Mouse (Mus musculus) limb, embryonic 12.5 days (tissue): Measurements from ENCODE around the gene Kdm5a. TPM values are rescaled to one million over a fixed set of nuclear protein-coding genes. Genes with fewer than 3 reads are reported as not detected.

ENCODE experiments used
- ATAC-seq: fragments of 200-750 bp; cut with Nextera tagmentation; 2 replicates; pipeline ENCODE4 v1.8.0; 2017; ENCODE audit warnings: low read depth, moderate TSS enrichment; ENCODE audit not compliant: insufficient number of reproducible peaks, insufficient read depth, low FRiP score, low TSS enrichment
- H3K27ac ChIP-seq: fragments of 300-500 bp; sonication (generic); 2 replicates; pipeline ENCODE4 v1.5.1; 2016; ENCODE audit warnings: mild to moderate bottlenecking, moderate library complexity
- H3K27me3 ChIP-seq: fragments of 300-500 bp; sonication (generic); 2 replicates; pipeline ENCODE4 v1.6.1; 2016; ENCODE audit warnings: mild to moderate bottlenecking, moderate library complexity
- H3K36me3 ChIP-seq: fragments of 300-500 bp; sonication (generic); 2 replicates; pipeline ENCODE4 v1.6.1; 2016; ENCODE audit warnings: mild to moderate bottlenecking, moderate library complexity
- H3K4me1 ChIP-seq: fragments of 300-500 bp; sonication (generic); replicated peaks from 2 replicates; pipeline ENCODE4 v1.6.1; 2016
- H3K4me2 ChIP-seq: fragments of 300-500 bp; sonication (generic); 2 replicates; pipeline ENCODE4 v1.6.1; 2016; ENCODE audit warnings: mild to moderate bottlenecking, moderate library complexity
- H3K4me3 ChIP-seq: fragments of 300-500 bp; sonication (generic); replicated peaks from 2 replicates; pipeline ENCODE4 v1.5.1; 2016; ENCODE audit warnings: mild to moderate bottlenecking
- H3K9ac ChIP-seq: fragments of 300-500 bp; sonication (generic); replicated peaks from 2 replicates; pipeline ENCODE4 v1.6.1; 2016; ENCODE audit warnings: mild to moderate bottlenecking, moderate library complexity
- H3K9me3 ChIP-seq: fragments of 300-500 bp; sonication (generic); 2 replicates; pipeline ENCODE4 v1.6.1; 2016; ENCODE audit warnings: mild to moderate bottlenecking, moderate library complexity
- WGBS: fragments of 180-500 bp; shearing (Covaris S2); methylation state at CpG from one replicate; pipeline ENCODE4 v1.1.7; 2016; 5-methylcytosine and 5-hydroxymethylcytosine counted together
- polyA plus RNA-seq: library from polyadenylated mRNA; unstranded; fragments of >200 nt; fragmentation: Nextera tagmentation; extraction: Ambion mirVana; gene quantifications from 2 replicates; pipeline ENCODE4 v1.2.1, GENCODE M21; 2016

Kdm5a gene
- polyA plus RNA-seq, 1 experiment from 2014 or later: 56.5 TPM

DNA sequence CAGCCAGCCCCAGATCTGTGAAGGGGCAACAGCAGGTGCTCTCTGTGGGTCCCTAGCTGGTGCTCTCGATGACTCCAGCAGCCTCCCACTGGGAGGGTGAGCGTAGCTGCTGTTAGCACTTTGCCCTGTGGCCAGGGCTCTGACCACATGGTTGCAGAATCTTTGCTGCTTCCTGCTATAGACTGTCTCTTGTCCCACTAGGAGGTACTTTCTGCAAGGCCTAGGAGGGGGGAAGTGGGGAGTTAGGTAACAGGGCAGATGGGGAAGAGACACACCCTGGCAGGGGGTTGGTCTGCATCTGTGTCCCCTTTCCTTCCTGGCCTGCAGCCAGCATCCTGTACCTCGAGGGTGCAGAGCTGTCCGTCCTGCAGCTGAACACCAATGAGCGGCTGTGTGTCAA is 109.5 kb downstream of the Kdm5a start:
- peaks cover 29% of the 10 kb centered on the region for H3K4me1 ChIP-seq
- no peak for ATAC-seq
- H3K9me3 ChIP-seq: no peaks in the 10 kb centered on the region
- H3K36me3 ChIP-seq: no peaks in the 10 kb centered on the region
- no peak overlapping the region for H3K4me3 ChIP-seq
- no peaks in the 10 kb centered on the region for H3K27me3 ChIP-seq
- no peak overlapping the region for H3K9ac ChIP-seq
- 36% methylated on average over 5 of the region's 5 CpGs for WGBS
- no peak overlapping the region for H3K4me2 ChIP-seq
- H3K27ac ChIP-seq: no peak overlapping the region

DNA sequence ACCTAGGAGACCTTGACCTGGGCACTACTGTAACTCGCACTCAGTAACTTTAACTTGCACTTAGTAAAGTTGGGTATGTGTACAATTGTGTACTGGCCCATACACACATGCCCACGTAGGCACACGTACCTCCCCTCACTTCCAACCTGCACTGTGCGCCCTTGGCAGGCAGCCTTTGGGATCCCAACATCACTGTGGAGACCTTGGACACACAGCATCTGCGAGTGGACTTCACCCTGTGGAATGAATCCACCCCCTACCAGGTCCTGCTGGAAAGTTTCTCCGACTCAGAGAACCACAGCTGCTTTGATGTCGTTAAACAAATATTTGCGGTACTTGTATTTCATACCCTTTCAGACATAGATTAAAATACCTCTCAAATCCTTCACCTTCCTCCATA is 111.4 kb downstream of the Kdm5a start:
- Histone ChIP-seq H3K4me1 (peaks cover 29% of the 10 kb centered on the region), H3K27me3 (no peaks in the 10 kb centered on the region), H3K27ac (no peak overlapping the region), H3K4me2 (no peak overlapping the region), H3K9me3 (no peaks in the 10 kb centered on the region), H3K9ac (no peak overlapping the region), H3K36me3 (no peaks in the 10 kb centered on the region), H3K4me3 (no peak overlapping the region)
- 75% methylated on average over 8 of the region's 8 CpGs for WGBS
- ATAC-seq: no peak

DNA sequence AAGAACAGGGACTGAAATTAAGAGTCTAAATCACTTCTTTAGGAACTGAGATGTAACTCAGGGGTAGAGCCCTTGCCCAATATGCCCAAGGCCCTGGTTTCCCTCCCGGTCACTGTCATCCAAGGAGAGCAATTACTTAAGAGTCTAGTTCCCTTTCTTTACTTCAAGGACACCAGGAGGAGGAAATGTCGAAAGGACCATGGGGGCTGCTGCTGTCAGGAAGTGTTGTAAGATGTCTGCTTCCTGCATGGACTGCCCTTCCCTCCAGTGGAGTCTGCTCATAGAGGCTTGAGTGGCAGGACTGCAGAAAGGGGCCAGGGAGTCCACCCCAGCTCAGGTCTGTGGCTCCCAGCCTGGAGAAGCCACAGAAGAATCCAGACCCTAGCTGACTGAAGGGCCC is 115.4 kb downstream of the Kdm5a start:
- H3K27me3 ChIP-seq: no peaks in the 10 kb centered on the region
- H3K4me1 ChIP-seq: peaks cover 13% of the 10 kb centered on the region
- H3K9me3 ChIP-seq: no peaks in the 10 kb centered on the region
- peaks cover 9% of the 10 kb centered on the region; the same call in 1 of the 2 replicates for H3K36me3 ChIP-seq
- H3K9ac ChIP-seq: no peak overlapping the region
- no peak overlapping the region for H3K4me2 ChIP-seq
- no peak for ATAC-seq
- no peak overlapping the region for H3K27ac ChIP-seq
- no peak overlapping the region for H3K4me3 ChIP-seq
- WGBS: 73% methylated on average over 2 of the region's 2 CpGs

DNA sequence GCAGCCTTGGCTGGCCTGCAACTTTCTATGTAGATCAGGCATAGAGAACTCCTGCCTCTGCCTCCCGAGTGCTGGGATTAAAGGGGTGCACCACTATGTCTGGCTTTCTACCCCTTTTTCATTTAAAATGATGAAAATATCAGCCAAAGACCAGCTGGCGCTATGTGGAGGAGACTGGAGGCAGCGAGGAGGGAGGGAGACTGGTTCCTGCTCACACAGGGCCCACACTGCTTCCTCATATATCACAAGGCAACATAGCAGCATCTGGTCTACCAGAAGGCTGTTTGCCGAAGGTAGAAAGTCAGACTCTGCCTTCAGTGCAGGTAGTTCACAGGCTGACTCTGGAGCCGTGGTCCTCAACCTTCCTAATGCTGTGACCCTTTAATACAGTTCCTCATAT is 116.4 kb downstream of the Kdm5a start:
- H3K27me3 ChIP-seq: peaks cover 5% of the 10 kb centered on the region; the same call in 1 of the 2 replicates
- H3K4me3 ChIP-seq: no peak overlapping the region
- peaks cover 9% of the 10 kb centered on the region; the same call in 1 of the 2 replicates for H3K36me3 ChIP-seq
- 86% methylated on average over 5 of the region's 5 CpGs for WGBS
- no peaks in the 10 kb centered on the region for H3K9me3 ChIP-seq
- no peak overlapping the region for H3K4me2 ChIP-seq
- peaks cover 10% of the 10 kb centered on the region for H3K4me1 ChIP-seq
- H3K27ac ChIP-seq: no peak overlapping the region
- ATAC-seq: no peak
- H3K9ac ChIP-seq: no peak overlapping the region

DNA sequence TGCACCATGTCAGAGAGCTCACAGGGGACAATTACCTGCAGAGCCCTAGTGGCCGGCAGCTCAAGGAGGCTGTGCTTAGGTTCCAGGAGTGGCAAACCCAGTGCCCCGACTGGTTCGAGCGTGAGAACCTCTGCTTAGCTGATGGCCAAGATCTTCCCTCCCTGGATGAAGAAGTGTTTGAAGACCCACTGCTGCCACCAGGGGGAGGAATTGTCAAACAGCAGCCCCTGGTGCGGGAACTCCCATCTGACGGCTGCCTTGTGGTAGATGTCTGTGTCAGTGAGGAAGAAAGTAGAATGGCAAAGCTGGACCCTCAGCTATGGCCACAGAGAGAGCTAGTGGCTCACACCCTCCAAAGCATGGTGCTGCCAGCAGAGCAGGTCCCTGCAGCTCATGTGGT is 117.6 kb downstream of the Kdm5a start:
- Histone ChIP-seq H3K9me3 (no peaks in the 10 kb centered on the region), H3K27ac (no peak overlapping the region)
- ATAC-seq: no peak

DNA sequence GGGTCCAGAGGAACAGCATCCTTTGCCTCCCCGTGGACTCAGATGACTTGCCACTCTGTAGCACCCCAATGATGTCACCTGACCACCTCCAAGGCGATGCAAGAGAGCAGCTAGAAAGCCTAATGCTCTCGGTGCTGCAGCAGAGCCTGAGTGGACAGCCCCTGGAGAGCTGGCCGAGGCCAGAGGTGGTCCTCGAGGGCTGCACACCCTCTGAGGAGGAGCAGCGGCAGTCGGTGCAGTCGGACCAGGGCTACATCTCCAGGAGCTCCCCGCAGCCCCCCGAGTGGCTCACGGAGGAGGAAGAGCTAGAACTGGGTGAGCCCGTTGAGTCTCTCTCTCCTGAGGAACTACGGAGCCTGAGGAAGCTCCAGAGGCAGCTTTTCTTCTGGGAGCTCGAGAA is 118.1 kb downstream of the Kdm5a start:
- H3K27ac ChIP-seq: no peak overlapping the region
- H3K27me3 ChIP-seq: peaks cover 6% of the 10 kb centered on the region; the same call in 1 of the 2 replicates
- H3K9ac ChIP-seq: no peak overlapping the region
- WGBS: 91% methylated on average over 14 of the region's 14 CpGs
- H3K9me3 ChIP-seq: no peaks in the 10 kb centered on the region
- H3K36me3 ChIP-seq: peaks cover 9% of the 10 kb centered on the region; the same call in 1 of the 2 replicates
- H3K4me1 ChIP-seq: peaks cover 7% of the 10 kb centered on the region
- H3K4me2 ChIP-seq: no peak overlapping the region
- no peak for ATAC-seq
- no peak overlapping the region for H3K4me3 ChIP-seq

More for the DNA sequence above, 117.6 kb downstream of the Kdm5a start:
- peaks cover 6% of the 10 kb centered on the region; the same call in 1 of the 2 replicates for H3K27me3 ChIP-seq
- H3K4me2 ChIP-seq: no peak overlapping the region
- H3K9ac ChIP-seq: no peak overlapping the region
- H3K4me3 ChIP-seq: no peak overlapping the region
- H3K36me3 ChIP-seq: peaks cover 9% of the 10 kb centered on the region; the same call in 1 of the 2 replicates
- WGBS: 85% methylated on average over 6 of the region's 6 CpGs
- H3K4me1 ChIP-seq: peaks cover 7% of the 10 kb centered on the region

DNA sequence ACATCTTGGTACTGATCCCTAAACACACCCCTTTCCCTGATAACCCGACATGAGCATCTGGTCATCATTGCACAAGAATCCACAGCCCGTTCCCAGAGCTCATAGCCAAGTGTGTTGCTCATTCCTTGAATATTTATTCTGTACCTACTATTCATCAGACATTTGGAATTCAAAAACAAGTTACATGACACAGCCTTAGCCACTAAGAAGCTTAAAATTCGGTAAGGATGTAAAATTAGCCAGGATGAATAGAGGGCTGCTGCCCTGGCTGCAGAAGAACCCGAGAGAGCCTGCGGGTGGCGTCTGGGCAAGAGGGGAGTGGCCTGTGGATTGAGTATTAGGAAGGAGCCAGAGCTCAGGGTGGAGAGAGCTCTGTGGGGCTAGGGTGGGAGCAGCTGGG is 118.8 kb downstream of the Kdm5a start:
- no peak overlapping the region for H3K4me3 ChIP-seq
- H3K27ac ChIP-seq: no peak overlapping the region
- 42% methylated on average over 6 of the region's 6 CpGs for WGBS
- no peak for ATAC-seq
- H3K9me3 ChIP-seq: no peaks in the 10 kb centered on the region
- H3K27me3 ChIP-seq: peaks cover 6% of the 10 kb centered on the region; the same call in 1 of the 2 replicates
- H3K36me3 ChIP-seq: peaks cover 9% of the 10 kb centered on the region; the same call in 1 of the 2 replicates
- H3K9ac ChIP-seq: no peak overlapping the region
- peaks cover 7% of the 10 kb centered on the region for H3K4me1 ChIP-seq
- no peak overlapping the region for H3K4me2 ChIP-seq

DNA sequence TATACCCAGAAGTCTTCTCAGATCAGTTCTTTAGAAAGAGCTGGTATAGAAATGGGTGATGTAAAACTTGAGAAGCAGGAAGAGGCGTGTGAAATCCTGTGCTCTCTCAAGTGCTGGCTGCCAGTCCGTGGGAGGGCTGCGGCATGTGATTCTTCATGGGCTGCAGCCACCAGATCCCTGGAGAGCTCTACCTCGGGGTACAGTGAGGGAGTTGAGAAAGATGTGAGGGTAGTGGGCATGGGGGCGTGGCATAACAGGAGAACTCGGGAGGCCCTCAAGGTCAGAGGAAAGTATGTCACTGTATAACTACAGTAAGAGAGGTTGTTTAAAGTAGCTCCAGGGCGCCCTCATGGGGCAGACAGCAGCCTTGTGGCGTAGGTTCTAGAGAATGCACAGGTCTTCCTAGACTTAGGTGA is 119.3 kb downstream of the Kdm5a start:
- ATAC-seq: no peak
- 31% methylated on average over 8 of the region's 8 CpGs for WGBS

DNA sequence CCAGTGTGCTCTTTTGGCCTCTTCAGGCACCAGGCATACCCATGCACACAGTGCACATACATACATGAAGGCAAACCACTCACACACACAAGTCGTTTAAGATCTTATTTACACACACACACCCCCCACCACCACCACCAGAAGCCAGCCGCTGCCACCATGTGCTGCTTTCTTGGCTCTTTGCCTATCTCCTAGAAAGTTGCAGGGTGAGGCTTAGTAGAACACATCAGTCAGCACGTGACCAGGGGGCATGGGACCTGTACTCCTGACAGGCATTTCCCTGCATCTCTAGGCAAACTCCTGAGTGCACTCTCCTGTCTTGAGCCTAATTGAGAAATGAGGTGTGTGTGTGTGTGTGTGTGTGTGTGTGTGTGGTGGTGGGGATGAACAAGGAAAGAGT is 121.1 kb downstream of the Kdm5a start:
- Histone ChIP-seq H3K4me2 (no peak overlapping the region), H3K9ac (no peak overlapping the region), H3K36me3 (peaks cover 9% of the 10 kb centered on the region; the same call in 1 of the 2 replicates), H3K27me3 (peaks cover 11% of the 10 kb centered on the region; the same call in 1 of the 2 replicates), H3K4me3 (no peak overlapping the region), H3K27ac (no peak overlapping the region), H3K4me1 (peaks cover 7% of the 10 kb centered on the region), H3K9me3 (no peaks in the 10 kb centered on the region)
- no peak for ATAC-seq
- 85% methylated on average over 3 of the region's 3 CpGs for WGBS

More for the DNA sequence above, 119.3 kb downstream of the Kdm5a start:
- Histone ChIP-seq H3K4me3 (no peak overlapping the region), H3K27ac (no peak overlapping the region), H3K9ac (no peak overlapping the region), H3K36me3 (peaks cover 9% of the 10 kb centered on the region; the same call in 1 of the 2 replicates), H3K27me3 (peaks cover 6% of the 10 kb centered on the region; the same call in 1 of the 2 replicates), H3K9me3 (no peaks in the 10 kb centered on the region), H3K4me1 (peaks cover 7% of the 10 kb centered on the region), H3K4me2 (0 out of 2 replicates have a peak overlapping the region, but pooled peaks have one; percentile 9)

DNA sequence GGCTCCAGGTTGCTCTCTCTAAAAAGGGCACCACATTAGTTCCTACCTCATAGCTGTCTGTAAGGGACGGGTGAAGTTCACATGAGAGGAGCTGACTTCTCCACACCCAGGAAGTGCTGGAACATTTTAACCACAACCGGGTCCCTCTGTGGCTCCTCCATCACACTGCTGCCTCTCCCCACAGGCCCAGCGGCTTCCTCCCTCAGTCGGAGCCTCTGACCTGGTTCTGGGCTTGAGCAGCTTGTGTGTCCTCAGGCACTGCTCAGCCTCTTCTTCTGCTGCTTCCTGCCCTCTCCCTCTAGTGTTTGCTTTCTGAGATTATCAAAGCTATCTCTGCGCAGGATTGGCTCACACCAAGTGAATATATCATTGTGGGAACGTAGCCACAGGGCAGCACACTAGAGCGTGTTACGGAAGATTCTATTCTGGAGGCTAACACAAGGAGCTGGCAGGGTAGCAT is 122.2 kb downstream of the Kdm5a start:
- Histone ChIP-seq H3K9ac (no peak overlapping the region), H3K4me3 (no peak overlapping the region), H3K9me3 (no peaks in the 10 kb centered on the region), H3K4me2 (no peak overlapping the region), H3K36me3 (peaks cover 9% of the 10 kb centered on the region; the same call in 1 of the 2 replicates), H3K27ac (no peak overlapping the region), H3K27me3 (peaks cover 17% of the 10 kb centered on the region), H3K4me1 (peaks cover 7% of the 10 kb centered on the region)
- 73% methylated on average over 8 of the region's 8 CpGs for WGBS
- no peak for ATAC-seq

DNA sequence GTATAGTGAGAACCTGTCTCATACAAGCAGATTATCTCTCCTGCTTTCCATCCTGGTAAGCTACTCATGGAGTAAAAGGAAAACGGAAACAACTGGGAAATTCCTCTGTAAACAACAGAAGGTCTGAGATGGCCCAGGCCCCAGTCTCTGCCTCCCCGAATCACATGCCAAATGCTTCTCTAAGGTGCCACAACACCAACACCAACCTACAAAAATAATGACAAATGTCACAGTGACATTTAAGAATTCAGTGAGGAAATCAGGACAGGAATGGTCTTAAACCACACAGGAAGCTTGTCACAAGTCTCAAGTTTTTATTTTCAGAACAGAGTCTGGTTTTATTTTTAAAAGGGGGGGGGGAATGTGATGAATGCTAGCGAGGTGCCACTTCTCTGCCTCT is 124.7 kb downstream of the Kdm5a start:
- H3K4me3 ChIP-seq: no peak overlapping the region
- H3K9ac ChIP-seq: no peak overlapping the region
- no peak overlapping the region for H3K27ac ChIP-seq
- no peaks in the 10 kb centered on the region for H3K36me3 ChIP-seq
- H3K9me3 ChIP-seq: no peaks in the 10 kb centered on the region
- no peak for ATAC-seq
- 56% methylated on average over 3 of the region's 3 CpGs for WGBS
- H3K4me1 ChIP-seq: peaks cover 13% of the 10 kb centered on the region
- peaks cover 42% of the 10 kb centered on the region for H3K27me3 ChIP-seq
- H3K4me2 ChIP-seq: no peak overlapping the region

DNA sequence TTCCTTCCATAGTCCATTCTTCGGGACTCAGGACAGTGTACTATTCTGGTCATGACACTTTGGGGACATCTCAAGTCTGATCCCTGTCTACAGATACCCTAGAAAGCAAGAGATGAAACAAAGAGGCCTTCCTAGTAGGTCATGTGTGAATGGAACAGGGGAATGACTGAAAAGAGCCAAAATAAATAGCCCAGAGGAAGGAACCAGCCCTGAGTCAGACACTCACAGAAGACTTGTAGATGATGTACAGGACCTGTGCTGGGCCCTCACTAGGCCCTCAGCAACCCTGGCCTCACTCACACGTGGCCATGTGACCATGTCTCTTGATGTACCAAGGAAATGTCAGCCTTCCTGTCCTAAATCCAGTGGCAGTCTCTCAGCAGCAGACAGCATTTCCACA is 125.5 kb downstream of the Kdm5a start:
- H3K4me2 ChIP-seq: no peak overlapping the region
- ATAC-seq: no peak
- peaks cover 17% of the 10 kb centered on the region for H3K4me1 ChIP-seq
- no peak overlapping the region for H3K27ac ChIP-seq
- peaks cover 50% of the 10 kb centered on the region for H3K27me3 ChIP-seq
- 60% methylated on average over 2 of the region's 2 CpGs for WGBS
- H3K9ac ChIP-seq: no peak overlapping the region
- H3K9me3 ChIP-seq: no peaks in the 10 kb centered on the region
- no peaks in the 10 kb centered on the region for H3K36me3 ChIP-seq
- H3K4me3 ChIP-seq: no peak overlapping the region
